Mouse (Mus musculus): ENCODE measurements at regions not wholly inside any gene's neighbourhood (a gene's known extent, or its start where the extent isn't known, plus 50 kb on each side); places are given as distances from the start of the nearest gene placed in this dataset.

GRCm38 (mm10) chr1:176354898-176355297 is 79.8 kb upstream of the Pld5 start:
- TF ChIP-seq EP300 (optimal IDR thresholded peaks at IDR 0.05) (no peak), CTCF (IDR thresholded peaks at IDR 0.05; ENCODE audit: low read depth) (no peak)
